Mouse (Mus musculus) midbrain, postnatal 0 days (tissue): ENCODE data around the gene Pde4b. TPM values are rescaled to one million over a fixed set of nuclear protein-coding genes. Genes with fewer than 3 reads are reported as not detected.
A peak's percentile ranks its signal among the peaks of the same experiment; 100 is the strongest.

Experiments
- ATAC-seq: fragments of 200-750 bp; cut with Nextera tagmentation; 2 replicates; pipeline ENCODE4 v1.8.0; 2017; ENCODE audit warnings: moderate number of reproducible peaks, mild to moderate bottlenecking, moderate TSS enrichment, moderate library complexity; ENCODE audit not compliant: low FRiP score
- DNase-seq: peaks from one replicate; pipeline ENCODE4 v3.0.0-alpha.2; 2015; ENCODE audit warnings: low spot score
- H3K27ac ChIP-seq: fragments of 300-500 bp; sonication (generic); 2 replicates; pipeline ENCODE4 v1.5.1; 2014; ENCODE audit warnings: low read depth, mild to moderate bottlenecking, low read length, mixed read lengths
- H3K27me3 ChIP-seq: fragments of 300-500 bp; sonication (generic); 2 replicates; pipeline ENCODE4 v1.6.1; 2014; ENCODE audit warnings: low read length, control low read depth, mixed read lengths; ENCODE audit not compliant: insufficient read depth
- H3K36me3 ChIP-seq: fragments of 300-500 bp; sonication (generic); 2 replicates; pipeline ENCODE4 v1.6.1; 2014; ENCODE audit warnings: low read length, control low read depth, mixed read lengths; ENCODE audit not compliant: insufficient read depth
- H3K4me1 ChIP-seq: fragments of 300-500 bp; sonication (generic); 2 replicates; pipeline ENCODE4 v1.6.1; 2014; ENCODE audit warnings: mild to moderate bottlenecking, control low read depth, antibody characterized with exemption, low read length, mixed read lengths; ENCODE audit not compliant: insufficient read depth
- H3K4me2 ChIP-seq: fragments of 300-500 bp; sonication (generic); 2 replicates; pipeline ENCODE4 v1.6.1; 2014; ENCODE audit warnings: low read depth, mild to moderate bottlenecking, low read length, mixed read lengths; ENCODE audit not compliant: poor library complexity, severe bottlenecking
- H3K4me3 ChIP-seq: fragments of 300-500 bp; sonication (generic); 2 replicates; pipeline ENCODE4 v1.5.1; 2014; ENCODE audit warnings: low read depth, mild to moderate bottlenecking, low read length, moderate library complexity
- H3K9ac ChIP-seq: fragments of 300-500 bp; sonication (generic); replicated peaks from 2 replicates; pipeline ENCODE4 v1.6.1; 2014; ENCODE audit warnings: mild to moderate bottlenecking, low read length, moderate library complexity, mixed read lengths; ENCODE audit not compliant: poor library complexity, severe bottlenecking
- H3K9me3 ChIP-seq: fragments of 300-500 bp; sonication (generic); 2 replicates; pipeline ENCODE4 v1.6.1; 2016; ENCODE audit warnings: low read length, control low read depth
- CTCF ChIP-seq: IDR thresholded peaks from 2 replicates; pipeline ENCODE4 v1.5.1; 2016; ENCODE audit warnings: antibody characterized with exemption, mild to moderate bottlenecking
- WGBS: fragments of 180-500 bp; shearing (Covaris S2); extraction: QIAGEN DNeasy Blood & Tissue Kit; methylation state at CpG from one replicate; pipeline ENCODE4 v1.1.7; 2014; 5-methylcytosine and 5-hydroxymethylcytosine counted together
- polyA plus RNA-seq: library from polyadenylated mRNA; unstranded; fragments of >200 nt; fragmentation: Nextera tagmentation; extraction: Ambion mirVana; gene quantifications from 2 replicates; pipeline ENCODE4 v1.2.1, GENCODE M21; 2015
- total RNA-seq: library from RNA; depleted of rRNA; stranded (reverse); fragments of >200 nt; gene quantifications from 2 replicates; pipeline ENCODE4 v1.2.3, GENCODE M21; 2014

The Pde4b gene
- total and polyA plus RNA-seq, 2 experiments from 2014 or later, result 65.5 to 90.1 TPM

DNA sequence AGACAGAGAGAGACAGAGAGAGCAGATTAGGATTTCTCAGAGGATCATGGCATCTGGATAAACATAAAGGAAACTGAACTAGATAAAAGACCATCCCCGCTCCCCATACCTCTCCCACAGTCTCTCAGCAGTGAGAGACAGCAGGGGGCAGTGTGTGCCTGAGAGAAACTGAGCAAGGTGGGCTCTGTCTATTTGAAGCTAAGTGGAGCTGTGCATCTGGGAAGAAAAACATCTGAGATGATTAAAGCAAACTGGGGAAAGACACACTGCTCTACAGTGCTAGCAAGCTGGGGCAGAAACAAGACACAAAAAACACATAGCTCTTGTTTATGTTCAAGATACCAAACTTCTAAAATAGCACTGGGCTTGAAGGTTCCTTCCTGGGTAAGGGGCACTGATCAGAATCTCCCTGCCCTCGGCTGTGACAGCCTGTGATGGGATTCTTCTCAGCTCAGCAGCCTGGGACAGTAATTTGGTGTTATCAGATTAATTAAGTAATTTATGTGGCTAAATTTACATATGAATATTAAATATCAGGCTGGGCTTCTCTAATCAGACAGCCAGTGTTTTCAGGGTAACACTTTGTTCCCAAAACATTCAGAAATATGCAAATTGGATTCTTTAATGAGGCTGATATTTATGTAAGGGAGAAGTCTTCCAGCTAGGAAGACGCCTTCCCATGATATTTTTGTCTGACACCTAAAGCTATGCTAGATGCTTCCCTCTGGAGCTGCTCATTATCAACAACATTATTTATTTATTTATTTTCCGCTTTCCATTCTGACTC is 399.0 kb downstream of the Pde4b start:
- Histone ChIP-seq H3K4me1 (no peaks in the 10 kb centered on the region), H3K4me2 (no peak overlapping the region), H3K27me3 (no peaks in the 10 kb centered on the region), H3K4me3 (no peak overlapping the region), H3K27ac (no peak overlapping the region), H3K36me3 (0 out of 2 replicates have a peak, but pooled peaks cover 2% of the 10 kb centered on the region), H3K9me3 (no peaks in the 10 kb centered on the region), H3K9ac (no peak overlapping the region)
- ATAC-seq (0 out of 2 replicates have a peak, but pooled peaks have one; percentile 31), DNase-seq (peak; percentile 56)
- TF ChIP-seq CTCF, result peak; percentile 76
- WGBS, result 30% methylated on average over 4 of the region's 4 CpGs

GRCm38 (mm10) chr4:102486921-102487240 is 399.5 kb downstream of the Pde4b start:
- H3K4me2 ChIP-seq, result no peak overlapping the region
- no peaks in the 10 kb centered on the region for H3K9me3 ChIP-seq
- no peaks in the 10 kb centered on the region for H3K27me3 ChIP-seq
- no peak overlapping the region for H3K27ac ChIP-seq
- 64% methylated on average over 3 of the region's 3 CpGs for WGBS
- no peak for ATAC-seq
- no peaks in the 10 kb centered on the region for H3K4me1 ChIP-seq
- TF ChIP-seq CTCF, result no peak
- H3K9ac ChIP-seq, result no peak overlapping the region
- H3K36me3 ChIP-seq, result 0 out of 2 replicates have a peak, but pooled peaks cover 2% of the 10 kb centered on the region
- DNase-seq, result no peak
- no peak overlapping the region for H3K4me3 ChIP-seq

DNA sequence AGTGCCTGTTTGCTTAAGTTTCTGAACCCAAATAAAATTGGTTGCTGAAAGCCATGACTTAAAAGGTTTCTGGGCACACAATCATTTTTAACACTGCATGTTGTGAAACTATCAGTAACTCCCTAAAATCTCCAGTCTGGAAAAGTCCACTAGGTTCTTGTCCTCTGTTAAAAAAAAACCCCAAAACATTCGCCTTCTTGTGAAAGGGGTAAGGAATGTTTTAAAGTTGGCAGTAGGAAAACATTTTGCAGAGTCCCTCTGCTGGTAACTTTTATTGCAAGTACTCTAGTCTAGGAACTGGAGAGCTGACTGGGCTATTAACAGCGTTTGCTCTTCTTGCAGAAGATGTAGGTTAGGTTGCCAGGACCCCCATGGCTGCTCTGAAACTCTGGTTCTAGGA is 400.7 kb downstream of the Pde4b start:
- no peaks in the 10 kb centered on the region for H3K4me1 ChIP-seq
- H3K9ac ChIP-seq, result no peak overlapping the region
- H3K27ac ChIP-seq, result no peak overlapping the region
- H3K27me3 ChIP-seq, result no peaks in the 10 kb centered on the region
- peak; percentile 59 for TF ChIP-seq CTCF
- no peak overlapping the region for H3K4me3 ChIP-seq
- DNase-seq (no peak), ATAC-seq (no peak)
- 0 out of 2 replicates have a peak, but pooled peaks cover 2% of the 10 kb centered on the region for H3K36me3 ChIP-seq
- H3K4me2 ChIP-seq, result no peak overlapping the region
- WGBS, result 54% methylated on average over 2 of the region's 2 CpGs
- no peaks in the 10 kb centered on the region for H3K9me3 ChIP-seq

GRCm38 (mm10) chr4:102491468-102492123 is 404.3 kb downstream of the Pde4b start:
- no peak overlapping the region for H3K4me2 ChIP-seq
- no peak overlapping the region for H3K4me3 ChIP-seq
- no peak for TF ChIP-seq CTCF
- H3K27me3 ChIP-seq, result no peaks in the 10 kb centered on the region
- H3K36me3 ChIP-seq, result 0 out of 2 replicates have a peak, but pooled peaks cover 2% of the 10 kb centered on the region
- DNase-seq (no peak), ATAC-seq (no peak)
- H3K9me3 ChIP-seq, result no peaks in the 10 kb centered on the region
- H3K27ac ChIP-seq, result no peak overlapping the region
- H3K9ac ChIP-seq, result no peak overlapping the region
- 80% methylated on average over 11 of the region's 11 CpGs for WGBS
- no peaks in the 10 kb centered on the region for H3K4me1 ChIP-seq

DNA sequence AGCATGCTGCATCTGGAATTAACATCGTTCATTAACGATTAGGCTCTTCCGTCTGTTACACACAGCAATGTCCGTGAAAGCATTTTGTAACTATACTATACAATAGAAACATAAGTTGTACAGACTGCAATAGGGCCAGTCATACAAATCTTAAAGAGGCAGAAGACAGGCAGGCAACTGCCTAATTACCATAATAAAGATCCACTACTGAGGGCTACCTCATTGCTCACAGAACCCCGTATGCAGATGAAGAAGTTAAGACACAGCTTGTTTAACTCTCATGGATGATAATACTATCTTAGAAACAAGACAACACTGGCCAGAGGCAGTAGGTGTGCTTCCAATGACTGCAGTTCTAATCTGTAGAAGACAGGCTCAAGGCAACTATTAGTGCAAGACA is 405.6 kb downstream of the Pde4b start:
- no peak for TF ChIP-seq CTCF
- no peak for ATAC-seq
- Histone ChIP-seq H3K36me3 (no peaks in the 10 kb centered on the region; the same call in 1 of the 2 replicates), H3K4me1 (no peaks in the 10 kb centered on the region), H3K27ac (no peak overlapping the region), H3K4me3 (no peak overlapping the region), H3K27me3 (no peaks in the 10 kb centered on the region), H3K4me2 (no peak overlapping the region), H3K9ac (no peak overlapping the region), H3K9me3 (no peaks in the 10 kb centered on the region)
- DNase-seq, result no peak
- 51% methylated on average over 5 of the region's 5 CpGs for WGBS
